In the genomic region with DNA sequence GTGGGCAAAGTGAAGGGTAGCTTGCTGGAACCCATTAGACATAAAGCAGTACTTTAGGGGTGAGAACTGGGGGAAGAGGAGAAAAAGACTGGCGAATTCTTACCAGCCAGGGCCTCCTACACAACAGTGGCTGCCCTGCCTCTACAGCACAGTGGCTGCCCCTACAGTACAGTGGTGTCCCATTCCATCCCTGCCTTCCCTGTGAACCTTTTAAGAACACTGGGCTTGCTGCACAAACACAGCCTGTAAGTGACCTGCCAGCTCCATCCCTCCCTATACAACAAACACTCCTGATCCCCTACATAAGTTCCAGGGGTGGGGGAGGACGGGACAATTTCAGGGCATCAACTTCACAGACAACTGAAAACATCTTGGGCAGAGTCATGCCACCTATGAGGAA, we compare ENCODE assay signal across 22 mouse cellular contexts.
DNase-seq lines count a peak whose midpoint lies in the region; ATAC-seq lines count a peak whose summit lies in the region.
"Had no signal": no experiment of that assay in that cellular context is flagged by ENCODE, and none has a peak within 500 bp of the region (broad histone marks: within the 10 kb centered on the region; RNA-seq: fewer than 3 reads in every experiment).

No protein-coding gene starts in this region.

- DNase-seq in forebrain, embryonic 10.5 days (ENCODE audit: extremely low spot score, low spot score): no peak
- no peak for DNase-seq in forebrain, embryonic 14.5 days (ENCODE audit: low spot score)
- DNase-seq in kidney, postnatal 36 days: no peak
- no peak for DNase-seq in embryonic facial prominence, embryonic 10.5 days (ENCODE audit: low spot score)
- DNase-seq in embryonic facial prominence, embryonic 14.5 days (ENCODE audit: low spot score): peak; percentile 12
- no peak for DNase-seq in thymus, adult 18-20 months
- DNase-seq: adrenal gland, adult 8-10 months; B cell, adult 2 months; cerebellum, adult 11 months; cerebellum, adult 8-10 months; cerebellum, postnatal 14 days; embryo, embryonic 11 days; gastrocnemius, postnatal 36 days; heart, adult 11 months; heart, postnatal 36 days had no signal

- H3K27me3 ChIP-seq in forebrain, embryonic 10.5 days (ENCODE audit: poor library complexity, severe bottlenecking): peaks cover 88% of the 10 kb centered on the region
- 0 out of 2 replicates have a peak, but pooled peaks cover 5% of the 10 kb centered on the region for H3K27me3 ChIP-seq in forebrain, embryonic 14.5 days (replicated peaks; ENCODE audit: control insufficient read depth, insufficient read depth, low read length)
- no peaks in the 10 kb centered on the region for H3K27me3 ChIP-seq in kidney, embryonic 16.5 days (ENCODE audit: insufficient read depth, low read length)
- peaks cover 4% of the 10 kb centered on the region; the same call in 1 of the 2 replicates for H3K27me3 ChIP-seq in embryonic facial prominence, embryonic 10.5 days (replicated peaks; ENCODE audit: low read depth, poor library complexity, severe bottlenecking)
- H3K27me3 ChIP-seq in embryonic facial prominence, embryonic 14.5 days (replicated peaks; ENCODE audit: control insufficient read depth, insufficient read depth, low read length): no peaks in the 10 kb centered on the region

- peaks cover 61% of the 10 kb centered on the region for H3K4me1 ChIP-seq in forebrain, embryonic 10.5 days
- H3K4me1 ChIP-seq in forebrain, embryonic 14.5 days (ENCODE audit: control insufficient read depth, insufficient read depth, low read length): peaks cover 21% of the 10 kb centered on the region
- peaks cover 10% of the 10 kb centered on the region for H3K4me1 ChIP-seq in kidney, embryonic 16.5 days (ENCODE audit: insufficient read depth, low read length)
- peaks cover 41% of the 10 kb centered on the region for H3K4me1 ChIP-seq in embryonic facial prominence, embryonic 10.5 days
- H3K4me1 ChIP-seq in embryonic facial prominence, embryonic 14.5 days (ENCODE audit: control insufficient read depth, insufficient read depth, low read length): peaks cover 7% of the 10 kb centered on the region; the same call in 1 of the 2 replicates

- H3K9me3 ChIP-seq in forebrain, embryonic 10.5 days: no peaks in the 10 kb centered on the region
- no peaks in the 10 kb centered on the region for H3K9me3 ChIP-seq in forebrain, embryonic 14.5 days (replicated peaks; ENCODE audit: control insufficient read depth, low read length)
- no peaks in the 10 kb centered on the region for H3K9me3 ChIP-seq in kidney, embryonic 16.5 days (ENCODE audit: low read length)
- H3K9me3 ChIP-seq in embryonic facial prominence, embryonic 10.5 days: no peaks in the 10 kb centered on the region
- H3K9me3 ChIP-seq in embryonic facial prominence, embryonic 14.5 days (ENCODE audit: control insufficient read depth, low read length): no peaks in the 10 kb centered on the region
- H3K9me3 ChIP-seq: forebrain, embryonic 15.5 days; heart, embryonic 13.5 days; hindbrain, embryonic 13.5 days had no signal

- 73% methylated on average over 2 of the region's 2 CpGs for WGBS in forebrain, embryonic 10.5 days
- 52% methylated on average over 2 of the region's 2 CpGs for WGBS in forebrain, embryonic 14.5 days
- WGBS in kidney, embryonic 16.5 days: 50% methylated on average over 2 of the region's 2 CpGs
- WGBS in embryonic facial prominence, embryonic 10.5 days: 56% methylated on average over 2 of the region's 2 CpGs
- 70% methylated on average over 2 of the region's 2 CpGs for WGBS in embryonic facial prominence, embryonic 14.5 days

- H3K4me3 ChIP-seq in forebrain, embryonic 10.5 days: no peak overlapping the region
- no peak overlapping the region for H3K4me3 ChIP-seq in forebrain, embryonic 14.5 days (ENCODE audit: low read depth, low read length)
- H3K4me3 ChIP-seq in kidney, embryonic 16.5 days (ENCODE audit: low read length): no peak overlapping the region
- no peak overlapping the region for H3K4me3 ChIP-seq in embryonic facial prominence, embryonic 10.5 days
- no peak overlapping the region for H3K4me3 ChIP-seq in embryonic facial prominence, embryonic 14.5 days (ENCODE audit: low read depth, low read length)
- H3K4me3 ChIP-seq: forebrain, embryonic 15.5 days; heart, embryonic 13.5 days; hindbrain, embryonic 13.5 days had no signal

- H3K4me2 ChIP-seq in forebrain, embryonic 14.5 days (ENCODE audit: low read length): no peak overlapping the region
- H3K4me2 ChIP-seq in kidney, embryonic 16.5 days (replicated peaks; ENCODE audit: low read depth, low read length): no peak overlapping the region
- no peak overlapping the region for H3K4me2 ChIP-seq in embryonic facial prominence, embryonic 14.5 days (ENCODE audit: low read depth, low read length)
- H3K4me2 ChIP-seq: forebrain, embryonic 15.5 days; heart, embryonic 13.5 days; hindbrain, embryonic 13.5 days had no signal

- peak overlapping the region; percentile 70; the same call in 1 of the 2 replicates for H3K27ac ChIP-seq in forebrain, embryonic 10.5 days
- no peak overlapping the region for H3K27ac ChIP-seq in forebrain, embryonic 14.5 days (ENCODE audit: low read depth, low read length)
- no peak overlapping the region for H3K27ac ChIP-seq in kidney, embryonic 16.5 days (ENCODE audit: low read length)
- H3K27ac ChIP-seq in embryonic facial prominence, embryonic 10.5 days (replicated peaks): peak overlapping the region; percentile 59; the same call in 1 of the 2 replicates
- H3K27ac ChIP-seq in embryonic facial prominence, embryonic 14.5 days (replicated peaks; ENCODE audit: low read depth, low read length): no peak overlapping the region
- H3K27ac ChIP-seq: forebrain, embryonic 15.5 days; heart, embryonic 13.5 days; hindbrain, postnatal 0 days had no signal

- no peaks in the 10 kb centered on the region for H3K36me3 ChIP-seq in forebrain, embryonic 10.5 days (replicated peaks)
- H3K36me3 ChIP-seq in forebrain, embryonic 14.5 days (ENCODE audit: control insufficient read depth, insufficient read depth, low read length): no peaks in the 10 kb centered on the region
- H3K36me3 ChIP-seq in kidney, embryonic 16.5 days (ENCODE audit: insufficient read depth, low read length): no peaks in the 10 kb centered on the region
- no peaks in the 10 kb centered on the region for H3K36me3 ChIP-seq in embryonic facial prominence, embryonic 10.5 days (replicated peaks)
- H3K36me3 ChIP-seq in embryonic facial prominence, embryonic 14.5 days (ENCODE audit: control insufficient read depth, insufficient read depth, low read length): no peaks in the 10 kb centered on the region
- H3K36me3 ChIP-seq: forebrain, embryonic 15.5 days; G1E; heart, embryonic 13.5 days; hindbrain, embryonic 13.5 days had no signal

- no peak overlapping the region for H3K9ac ChIP-seq in forebrain, embryonic 14.5 days (ENCODE audit: low read length)
- no peak overlapping the region for H3K9ac ChIP-seq in kidney, embryonic 16.5 days (replicated peaks; ENCODE audit: low read length)
- H3K9ac ChIP-seq in embryonic facial prominence, embryonic 14.5 days (ENCODE audit: low read depth, low read length): no peak overlapping the region
- H3K9ac ChIP-seq: forebrain, embryonic 15.5 days; heart, embryonic 13.5 days; hindbrain, embryonic 13.5 days had no signal

- ATAC-seq in forebrain, embryonic 14.5 days: no peak
- ATAC-seq in kidney, embryonic 16.5 days (ENCODE audit: low FRiP score, low TSS enrichment): 0 out of 2 replicates have a peak, but pooled peaks have one; percentile 42
- ATAC-seq in embryonic facial prominence, embryonic 14.5 days (ENCODE audit: low read depth): peak; percentile 67; the same call in 1 of the 2 replicates
- ATAC-seq: CD4-positive, CD25-positive, alpha-beta regulatory T cell, adult 4 months; forebrain, embryonic 15.5 days; hindbrain, postnatal 0 days had no signal

Comparison
In these comparisons a context has a peak if more than half of its experiments do, and no peak if none do; other contexts are left out.
1. H3K27ac ChIP-seq: peak in forebrain, embryonic 10.5 days (single experiment) and embryonic facial prominence, embryonic 10.5 days (single experiment); none in forebrain, embryonic 14.5 days (single experiment), kidney, embryonic 16.5 days (single experiment) and embryonic facial prominence, embryonic 14.5 days (single experiment).